Mouse (Mus musculus) thymus, adult 18-20 months (tissue): ENCODE data around the gene Golga3.

ENCODE experiments used
- DNase-seq, 2 experiments: peaks; one replicate each; pipeline ENCODE4 v3.0.0; 2022; ENCODE audit warnings: mixed read lengths in 2 of 2

Gene Golga3

GRCm38 (mm10) chr5:110232346-110232745 is 55.8 kb downstream of the Golga3 start:
- DNase-seq, result no peak

DNA sequence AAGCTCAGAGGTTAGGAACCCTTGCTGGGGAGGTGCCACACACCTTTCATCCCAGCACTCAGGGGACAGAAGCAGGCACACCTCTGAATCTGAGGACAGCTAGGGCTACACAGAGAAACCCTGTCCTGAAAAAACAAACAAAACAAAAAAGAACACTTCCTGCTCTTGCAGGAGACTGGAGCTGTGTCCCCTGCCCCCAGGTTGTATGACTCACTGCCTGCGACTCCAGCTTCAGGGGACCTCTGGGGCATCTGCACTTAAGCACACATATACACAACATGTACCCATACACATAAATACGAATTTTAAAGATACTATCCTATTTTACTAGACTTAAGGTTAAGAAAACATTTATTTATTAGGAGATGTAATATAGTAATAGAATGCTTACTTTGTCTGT is 67.6 kb downstream of the Golga3 start:
- DNase-seq, result no peak

- no peak for DNase-seq
Measured at GRCm38 (mm10) chr5:110266941-110267340, 90.4 kb downstream of the Golga3 start.

- peak; percentile 70 to 72 for DNase-seq
Measured at GRCm38 (mm10) chr5:110269141-110270101, 92.9 kb downstream of the Golga3 start, which contains the start of gene Pgam5. Pgam5 (minus strand) TSS chr5:110269913.

- DNase-seq, result no peak
Measured at GRCm38 (mm10) chr5:110270242-110270641, 93.7 kb downstream of the Golga3 start.

GRCm38 (mm10) chr5:110274147-110274546 is 97.6 kb downstream of the Golga3 start:
- no peak for DNase-seq

DNA sequence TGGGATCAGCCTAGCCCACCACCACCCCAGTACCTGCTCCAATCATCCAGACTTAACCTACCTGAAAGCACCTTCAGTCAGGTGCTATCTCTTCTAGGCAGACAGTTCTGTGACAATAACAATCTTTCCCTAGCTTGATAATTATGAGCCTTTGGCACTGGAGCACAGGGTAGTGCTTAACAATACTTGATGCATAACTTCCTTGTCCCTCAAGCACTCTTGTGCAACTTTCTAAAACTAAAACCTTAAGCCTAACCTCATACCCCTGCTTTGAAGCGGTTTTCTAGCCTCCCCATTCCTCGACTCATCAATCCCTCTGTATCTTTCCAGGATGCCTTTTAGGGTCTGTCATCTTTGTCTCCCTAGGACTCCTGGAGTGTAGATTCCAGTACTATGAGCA is 98.3 kb downstream of the Golga3 start:
- no peak for DNase-seq
